Mouse (Mus musculus) urinary bladder, adult 18-20 months (tissue): ENCODE measurements around the gene Ugt1a6b.

Experiments
- DNase-seq, 2 experiments: peaks; one replicate each; pipeline ENCODE4 v3.0.0; 2022; ENCODE audit warnings: low spot score in 2 of 2, mixed read lengths in 2 of 2

Ugt1a6b gene

DNA sequence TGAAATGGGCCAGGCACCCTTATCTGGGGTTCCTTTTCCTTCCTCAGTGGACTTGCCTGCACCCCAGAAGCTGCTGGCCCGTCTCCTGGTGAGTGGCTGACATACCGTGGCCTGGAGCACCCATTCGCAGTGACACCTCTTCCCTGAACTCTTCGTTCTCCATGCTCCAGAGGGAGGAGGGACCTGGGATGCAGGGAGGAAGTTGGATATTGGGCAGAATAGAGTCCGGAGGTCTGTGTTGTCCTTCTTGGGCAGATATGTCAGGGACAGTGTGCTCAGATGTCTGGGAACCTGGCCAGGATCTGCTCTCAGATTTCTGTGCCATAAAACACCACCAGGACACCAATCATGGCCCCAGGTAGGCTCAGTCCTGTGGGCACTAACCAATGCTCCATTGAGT lies 137.0 kb downstream of the Ugt1a6b start:
- no peak for DNase-seq

DNA sequence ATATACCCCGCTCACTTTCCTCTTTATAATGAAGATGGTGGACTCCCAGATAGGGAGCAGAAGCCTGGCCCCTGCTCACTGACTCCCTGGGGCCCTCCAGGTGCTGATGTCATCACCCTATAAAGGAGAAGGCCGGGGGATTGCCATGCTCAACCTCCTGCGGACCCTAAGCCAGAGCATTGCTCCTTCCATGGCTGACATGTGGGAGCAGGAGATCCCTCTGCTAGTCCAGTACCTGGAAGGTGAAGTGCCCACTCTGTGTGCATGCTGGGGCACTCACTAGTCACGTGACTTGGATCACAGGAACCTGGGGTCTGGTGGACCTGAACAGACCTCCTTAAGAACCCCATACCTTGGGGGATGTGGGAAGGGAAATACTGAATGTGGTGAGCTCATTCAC lies 137.5 kb downstream of the Ugt1a6b start:
- DNase-seq, result no peak

DNA sequence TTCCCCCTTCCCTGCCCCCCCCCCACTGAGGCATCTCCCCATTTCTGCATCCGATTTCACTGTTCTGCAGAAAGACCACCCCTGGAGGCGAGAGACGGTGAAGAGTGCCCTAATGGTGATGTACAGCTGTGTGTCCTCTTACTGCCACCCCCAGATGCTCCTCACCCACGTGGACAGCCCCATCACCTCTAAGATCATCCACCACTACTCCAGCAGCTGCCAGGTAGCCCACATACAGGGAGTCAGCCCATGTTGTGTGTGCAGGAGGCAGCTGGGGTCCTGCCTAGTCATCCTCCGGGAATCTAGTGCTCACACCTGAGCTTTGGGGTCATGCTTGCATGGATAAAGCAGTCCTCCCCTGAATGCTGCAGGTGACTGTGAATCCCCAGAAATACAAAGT lies 140.8 kb downstream of the Ugt1a6b start:
- no peak for DNase-seq

DNA sequence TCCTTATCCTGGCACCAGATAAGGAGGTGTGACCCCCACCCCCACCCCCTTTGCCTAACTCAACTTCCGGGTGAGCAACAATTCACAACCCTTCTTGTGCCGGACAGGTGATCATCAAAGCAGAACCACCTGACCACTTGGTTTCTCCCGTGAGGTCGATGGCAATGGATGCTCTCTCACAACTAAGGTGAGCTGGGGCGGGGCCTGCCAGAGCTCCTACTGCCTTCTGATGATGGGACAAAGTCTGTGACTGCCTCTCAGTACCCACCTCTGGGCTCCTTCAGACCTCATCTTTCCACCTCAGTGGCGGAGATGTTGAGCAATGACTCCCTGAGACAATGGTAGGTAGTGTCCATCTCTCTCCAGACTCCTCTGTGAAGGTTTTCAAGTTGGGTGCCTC lies 142.8 kb downstream of the Ugt1a6b start:
- DNase-seq, result no peak

DNA sequence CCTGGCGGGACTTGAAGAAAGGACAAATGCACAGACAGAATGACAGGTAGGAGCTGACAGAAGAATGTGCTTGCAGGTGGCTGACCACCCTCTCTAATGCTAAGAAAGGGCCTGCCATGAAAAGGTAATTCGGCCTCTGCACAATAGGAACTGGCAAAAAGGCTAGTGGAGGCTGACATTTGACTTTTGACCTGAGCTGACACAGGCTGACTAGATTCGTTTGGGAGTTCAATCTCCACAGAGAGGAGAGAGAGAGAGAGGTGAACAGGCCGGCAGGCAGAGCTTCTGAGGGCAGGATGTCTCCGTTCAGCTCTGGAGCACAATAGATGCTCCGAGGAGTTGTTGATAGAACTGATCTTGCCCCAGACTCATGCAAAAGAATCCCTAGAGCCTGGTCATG lies 143.3 kb downstream of the Ugt1a6b start:
- DNase-seq, result no peak

DNA sequence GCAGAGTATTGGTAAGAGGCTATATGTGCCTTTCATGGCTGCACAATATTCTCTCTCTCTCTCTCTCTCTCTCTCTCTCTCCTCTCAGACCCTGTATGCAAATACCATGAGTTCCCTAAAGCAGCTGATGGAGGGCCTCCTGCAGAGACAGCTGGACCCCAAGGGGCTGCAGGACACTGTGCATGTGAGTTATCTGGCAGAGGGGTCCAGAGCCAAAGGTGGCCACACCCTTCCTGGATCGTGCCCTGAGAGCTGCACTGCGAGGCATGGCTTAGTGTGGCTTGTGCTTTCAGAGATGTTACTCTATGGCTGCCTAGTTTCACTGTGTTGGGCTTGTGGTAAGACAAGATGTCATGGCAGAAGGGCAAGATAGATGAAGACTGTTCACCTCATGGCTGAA lies 144.6 kb downstream of the Ugt1a6b start:
- DNase-seq, result no peak

DNA sequence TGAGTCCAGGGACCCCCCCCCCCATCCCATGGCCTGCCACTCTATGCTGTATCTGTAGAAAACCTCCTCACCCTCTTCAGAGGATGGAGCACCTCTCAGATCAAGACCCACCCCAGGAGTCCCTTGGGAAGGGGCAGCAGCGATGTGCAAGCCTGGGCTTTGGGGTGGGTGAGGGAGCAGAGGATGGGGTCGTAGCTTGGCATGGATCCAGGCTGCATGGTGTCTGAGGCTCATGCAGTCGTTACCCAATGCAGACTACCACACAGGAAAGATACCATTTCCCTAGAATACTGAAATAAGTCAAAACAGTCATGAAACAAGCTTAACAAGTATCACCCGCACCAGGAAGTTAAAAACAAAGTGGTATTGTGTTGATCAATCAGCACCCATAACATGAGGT lies 145.6 kb downstream of the Ugt1a6b start:
- DNase-seq, result no peak

DNA sequence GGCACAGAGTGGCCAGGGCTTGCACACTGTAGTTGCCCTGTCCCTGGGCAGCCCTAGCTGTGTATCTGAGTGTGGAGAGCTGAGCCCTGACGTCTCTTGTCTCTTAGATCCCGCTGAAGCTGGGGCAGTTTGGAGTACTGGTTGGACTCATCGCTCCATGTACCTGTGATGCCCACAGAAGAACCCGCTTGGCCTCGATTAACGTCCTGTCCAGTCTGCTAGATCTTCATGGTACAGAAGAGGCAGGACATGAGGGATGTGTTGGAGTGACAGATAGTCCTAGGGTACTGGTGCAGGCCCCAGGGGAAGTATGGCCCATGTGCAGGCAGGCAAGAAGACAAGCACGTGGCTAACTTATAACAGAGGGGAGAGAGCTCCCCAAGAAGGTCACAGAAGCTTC lies 146.5 kb downstream of the Ugt1a6b start:
- DNase-seq, result no peak

DNA sequence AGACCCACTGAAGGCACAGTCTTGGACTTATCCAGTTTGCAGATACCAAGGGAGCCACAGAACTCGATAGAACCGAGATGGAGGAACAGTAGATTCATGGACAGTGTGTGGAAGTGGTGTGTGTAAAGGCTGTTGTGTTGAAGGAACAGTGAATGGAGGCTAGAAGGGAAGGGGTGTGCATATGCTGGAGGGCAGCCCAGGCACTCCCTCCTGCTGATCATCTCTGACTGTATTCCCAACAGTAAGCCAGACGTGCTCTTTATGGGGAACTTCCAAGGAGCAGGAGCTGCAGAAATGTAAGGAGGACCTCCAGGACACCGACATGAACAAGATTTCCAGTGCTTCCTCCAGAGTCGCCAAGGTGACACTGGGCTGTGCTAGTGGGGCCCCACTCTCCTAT lies 147.0 kb downstream of the Ugt1a6b start:
- DNase-seq, result no peak

DNA sequence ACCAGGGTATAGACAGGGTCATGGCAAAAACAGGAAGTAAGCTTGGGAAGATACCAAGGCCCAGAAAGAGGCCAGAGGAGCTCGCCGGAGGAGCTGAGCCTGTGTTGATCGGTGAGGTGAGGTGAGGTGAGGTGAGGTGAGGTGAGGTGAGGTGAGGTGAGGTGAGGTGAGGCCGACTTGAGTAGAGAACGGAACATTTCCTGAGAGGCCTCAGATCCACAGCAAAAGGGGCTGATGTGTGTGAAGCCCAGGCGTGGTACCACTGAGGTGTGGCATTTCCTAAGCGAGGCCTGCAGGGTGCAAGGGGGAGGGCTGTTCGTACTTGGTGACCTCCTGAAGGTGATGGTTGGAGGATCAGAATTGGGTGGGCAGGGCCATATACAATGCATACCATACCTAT lies 150.1 kb downstream of the Ugt1a6b start:
- no peak for DNase-seq

DNA sequence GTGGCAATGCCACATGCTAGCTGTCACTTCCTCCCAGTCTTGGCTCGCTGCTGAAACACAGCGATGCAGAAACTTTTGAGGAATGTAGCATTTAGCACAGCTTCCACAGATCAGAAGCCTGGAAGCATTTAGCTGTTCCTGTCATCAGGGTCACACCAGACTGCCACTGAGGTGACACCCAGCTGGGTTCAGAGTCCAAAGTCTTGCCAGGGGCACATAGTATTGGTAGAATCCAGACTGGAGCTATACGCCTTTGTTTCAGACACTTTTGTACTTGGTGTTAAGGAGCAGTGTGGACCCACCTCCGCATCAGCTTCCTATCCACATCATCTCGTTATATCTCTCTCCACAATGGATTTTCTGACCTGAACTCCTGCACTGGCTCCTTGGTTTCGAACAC lies 150.5 kb downstream of the Ugt1a6b start:
- no peak for DNase-seq

DNA sequence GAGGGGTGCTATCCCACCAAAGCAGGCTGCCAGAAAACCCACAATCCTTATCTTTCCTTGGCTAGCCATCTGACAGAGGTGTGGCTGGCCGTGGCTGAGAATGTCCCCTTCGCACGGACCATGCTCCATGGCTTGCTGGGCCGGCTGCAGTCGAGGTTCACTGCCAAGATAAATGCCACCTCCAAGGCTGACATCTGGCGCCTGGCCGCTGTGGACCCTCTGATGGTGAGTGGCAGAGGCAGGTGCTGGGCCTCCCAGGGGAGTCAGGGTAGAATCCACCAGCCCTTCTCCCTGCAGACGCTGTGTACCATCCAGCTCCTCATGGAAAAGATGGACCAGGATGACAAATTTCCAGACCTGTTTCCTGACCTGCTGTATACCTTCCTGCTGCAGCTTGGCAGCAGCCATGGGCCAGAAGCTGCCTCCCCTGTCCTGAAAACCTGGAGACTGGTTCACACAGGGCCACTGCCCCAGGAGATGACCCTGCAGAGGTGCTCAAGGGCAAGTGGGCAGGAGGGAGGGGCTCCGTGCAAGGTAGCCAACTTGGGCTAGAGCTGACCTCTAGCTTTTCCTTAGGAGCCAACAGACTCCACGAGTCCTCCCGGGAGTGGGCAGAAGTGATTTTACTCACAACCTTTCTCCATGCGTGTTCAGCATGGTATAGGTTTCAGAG lies 151.9 kb downstream of the Ugt1a6b start:
- no peak for DNase-seq

DNA sequence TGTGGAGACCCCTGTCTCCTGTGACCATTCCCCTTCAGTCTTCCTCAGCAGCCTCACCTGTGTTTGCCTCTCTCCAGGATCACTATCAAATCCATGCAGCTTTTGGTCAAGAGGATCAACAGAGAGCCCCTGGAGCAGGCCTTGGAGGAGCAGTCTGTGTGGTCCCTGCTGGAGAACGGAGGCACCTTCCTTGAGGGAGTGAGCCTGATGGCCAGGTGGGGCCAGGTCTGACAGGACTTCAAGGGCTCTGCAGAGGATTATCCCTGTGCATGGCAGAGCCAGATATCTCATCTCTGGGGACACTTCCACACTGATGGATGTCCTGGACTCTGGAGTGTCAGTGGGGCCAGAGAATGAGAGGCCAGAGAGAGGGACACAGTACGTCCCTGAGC lies 152.4 kb downstream of the Ugt1a6b start:
- DNase-seq, result no peak

DNA sequence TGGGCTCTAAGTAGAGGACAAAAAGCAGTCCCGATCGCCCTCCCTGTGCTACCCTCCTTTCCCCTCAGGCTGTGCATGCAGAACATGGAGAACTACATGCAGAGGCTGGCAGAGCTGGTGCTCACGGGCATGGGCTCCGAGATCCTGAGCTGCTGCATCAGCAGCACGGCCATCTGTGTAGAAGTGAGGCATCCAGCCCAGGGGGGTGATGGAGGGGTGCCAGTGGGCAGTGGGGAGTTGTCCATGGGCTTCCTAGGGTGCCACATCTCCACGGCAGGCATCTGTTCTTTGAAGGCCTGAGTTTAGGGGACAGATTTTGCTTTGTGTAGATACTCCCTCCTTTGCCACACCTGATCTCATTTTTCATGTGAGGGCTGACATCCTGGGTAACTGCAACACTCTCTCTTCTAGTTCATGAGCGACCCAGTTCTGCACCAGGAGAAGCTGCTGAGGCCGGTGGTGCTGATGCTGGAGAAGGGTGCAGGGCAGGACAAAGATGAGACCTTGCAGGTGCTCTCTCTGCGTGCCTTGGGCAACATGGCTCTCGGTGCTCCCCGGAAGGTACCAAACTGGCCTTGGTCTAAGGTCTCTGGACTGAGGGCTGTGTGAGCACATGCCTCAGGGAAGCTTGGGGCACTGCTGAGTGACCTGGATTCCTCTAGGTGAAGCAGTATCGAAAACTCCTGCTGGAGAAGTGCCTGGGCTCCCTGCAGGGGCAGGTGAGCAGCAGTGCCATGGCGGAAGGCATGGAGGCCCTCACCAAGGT lies 153.1 kb downstream of the Ugt1a6b start:
- no peak for DNase-seq

DNA sequence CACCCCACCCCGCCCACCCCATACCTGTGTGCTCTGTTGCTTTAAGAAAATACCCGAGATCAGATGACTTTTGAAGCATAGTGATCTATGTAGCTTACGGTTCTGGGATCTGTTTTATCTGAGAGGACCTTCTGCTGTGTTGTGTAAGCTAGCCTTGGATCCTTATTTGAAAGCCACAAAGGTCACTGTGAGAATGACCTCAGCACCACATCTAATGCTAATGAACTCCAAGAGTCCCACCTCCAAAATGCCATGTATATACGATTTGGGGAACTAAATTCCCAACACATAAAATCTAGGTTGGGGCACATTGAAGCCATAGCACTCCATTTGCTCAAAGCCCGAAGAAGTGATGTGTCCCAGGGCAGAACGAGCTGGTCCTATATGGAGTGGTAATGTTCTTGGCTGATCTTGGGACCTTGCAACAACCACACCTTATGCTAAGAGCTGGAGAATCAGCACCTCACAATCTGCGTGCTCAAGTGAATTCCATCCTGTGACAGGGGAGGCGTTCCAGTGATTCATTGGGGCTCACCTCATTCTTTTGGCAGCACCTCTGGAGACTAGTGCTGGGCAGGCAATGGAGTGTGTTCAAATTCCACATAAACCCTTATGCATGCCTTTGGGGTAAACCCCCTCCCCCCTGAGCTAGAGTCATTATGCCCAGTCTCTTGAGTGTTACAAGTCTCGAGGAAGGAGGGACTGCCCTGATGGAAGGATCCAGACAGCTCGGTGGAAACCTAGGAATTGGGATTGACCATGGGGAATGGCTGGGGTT lies 154.0 kb downstream of the Ugt1a6b start:
- DNase-seq, result no peak

DNA sequence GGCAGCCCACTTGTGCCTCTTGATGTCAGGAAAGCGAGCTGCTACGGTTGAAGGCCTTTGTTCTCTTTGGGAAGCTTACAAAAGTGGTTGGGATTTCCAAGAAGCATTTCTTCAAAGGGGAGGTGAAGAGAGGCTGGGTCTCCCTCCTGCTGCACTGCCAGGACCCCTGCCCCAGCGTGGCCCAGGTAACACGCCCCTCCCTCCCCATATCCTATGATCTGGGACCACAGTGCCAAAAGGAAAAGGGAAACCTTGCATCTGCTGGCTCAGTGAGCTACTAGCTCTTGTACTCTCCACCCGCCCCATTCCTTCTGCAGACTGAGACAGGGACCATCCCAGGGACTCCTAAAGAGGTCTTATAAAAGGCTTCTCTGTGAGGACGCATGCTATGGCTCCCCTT lies 154.6 kb downstream of the Ugt1a6b start:
- DNase-seq, result no peak

DNA sequence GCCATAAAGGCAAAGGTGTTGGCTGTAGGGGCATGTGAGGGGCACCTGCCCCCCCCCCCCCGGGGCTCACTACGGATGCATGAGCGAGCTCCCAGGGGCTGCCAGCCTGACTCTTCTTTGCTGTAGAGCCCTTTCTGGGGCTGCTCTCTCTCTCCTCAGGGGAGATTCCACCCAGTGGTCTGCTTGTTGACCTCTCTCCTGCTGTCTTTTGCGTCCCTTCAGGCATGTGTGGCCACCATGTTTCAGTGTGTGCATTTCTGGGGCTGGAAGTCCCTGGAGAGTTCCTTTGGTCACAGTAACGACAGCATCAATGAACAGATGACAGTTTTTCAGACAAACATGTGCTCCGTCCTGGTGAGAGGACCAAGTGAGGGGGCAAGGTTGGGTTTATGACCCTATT lies 155.3 kb downstream of the Ugt1a6b start:
- DNase-seq, result no peak

DNA sequence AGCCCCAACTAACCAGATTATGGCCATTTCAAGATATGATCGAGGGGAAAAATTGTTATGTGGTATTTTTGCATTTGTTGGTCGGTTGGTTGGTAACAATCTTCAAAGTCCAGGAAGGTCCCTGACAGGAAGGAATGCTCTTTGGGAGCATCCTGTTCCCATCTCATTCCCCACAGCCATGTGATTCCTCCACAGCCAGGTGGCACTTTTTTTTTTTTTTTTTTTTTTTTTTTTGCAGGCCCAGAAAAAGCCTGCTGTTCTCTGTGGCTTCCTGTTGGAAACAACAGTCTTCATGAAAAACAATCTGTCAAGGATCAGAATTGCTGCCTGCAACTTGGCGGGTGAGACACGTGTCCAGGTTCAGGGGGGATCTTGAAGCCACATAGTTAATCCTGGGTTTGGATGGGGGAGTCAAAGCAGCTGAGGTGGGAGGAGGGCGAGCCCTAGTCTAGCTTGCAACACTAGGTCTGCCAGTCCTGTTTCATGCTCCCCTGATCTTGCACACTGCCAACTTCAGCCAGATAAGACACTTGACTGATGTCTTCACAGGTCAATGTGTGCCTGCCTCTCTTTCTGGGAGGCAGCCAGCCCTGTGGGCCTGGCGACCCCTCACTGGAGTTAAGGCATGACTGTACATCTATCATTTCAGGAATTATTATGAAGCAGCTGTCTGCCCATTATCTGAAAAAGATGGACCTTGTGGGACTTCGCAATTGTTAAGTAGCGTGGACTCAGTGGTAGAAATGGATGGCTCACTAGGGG lies 156.0 kb downstream of the Ugt1a6b start:
- DNase-seq, result peak; percentile 76 to 84

DNA sequence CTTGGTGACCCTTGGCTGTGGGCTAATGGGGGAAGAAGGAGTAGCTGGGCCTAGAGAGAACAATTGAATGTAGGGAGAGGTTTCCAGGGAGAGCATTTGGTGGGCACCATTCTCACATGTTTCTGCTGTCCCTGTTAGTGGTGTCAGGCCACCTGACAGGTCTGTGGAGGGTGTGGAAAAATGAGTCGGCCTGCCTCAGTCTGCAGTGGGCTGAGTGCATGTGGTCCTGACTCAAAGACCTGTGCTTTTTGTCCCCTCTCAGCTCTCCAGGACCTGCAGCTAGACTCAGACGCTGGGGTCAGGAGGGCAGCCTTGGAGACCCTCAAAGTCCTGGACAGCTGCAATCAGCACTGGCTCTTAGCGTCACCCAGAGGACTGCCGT lies 156.6 kb downstream of the Ugt1a6b start:
- no peak for DNase-seq

DNA sequence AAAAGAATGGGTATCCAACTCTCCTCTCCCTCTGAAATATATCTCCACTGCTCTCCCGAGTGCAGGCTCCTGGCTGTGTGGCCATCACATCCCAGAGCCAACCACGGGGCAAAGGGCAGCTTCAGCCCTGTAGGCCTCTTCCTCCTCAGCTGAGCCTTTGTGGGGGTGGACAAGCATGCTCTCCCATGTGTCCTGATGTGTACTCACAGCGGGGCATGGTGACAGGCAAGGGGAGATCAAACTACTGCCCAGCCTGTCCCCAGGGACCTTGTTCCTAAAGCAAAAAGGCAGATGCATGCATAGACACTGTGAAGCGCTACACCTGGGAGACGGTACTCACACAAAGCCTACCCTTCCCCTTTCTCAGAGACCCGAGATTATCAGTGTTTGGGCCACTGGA lies 157.1 kb downstream of the Ugt1a6b start:
- DNase-seq, result peak in 1 of 2 experiments; percentile 50

DNA sequence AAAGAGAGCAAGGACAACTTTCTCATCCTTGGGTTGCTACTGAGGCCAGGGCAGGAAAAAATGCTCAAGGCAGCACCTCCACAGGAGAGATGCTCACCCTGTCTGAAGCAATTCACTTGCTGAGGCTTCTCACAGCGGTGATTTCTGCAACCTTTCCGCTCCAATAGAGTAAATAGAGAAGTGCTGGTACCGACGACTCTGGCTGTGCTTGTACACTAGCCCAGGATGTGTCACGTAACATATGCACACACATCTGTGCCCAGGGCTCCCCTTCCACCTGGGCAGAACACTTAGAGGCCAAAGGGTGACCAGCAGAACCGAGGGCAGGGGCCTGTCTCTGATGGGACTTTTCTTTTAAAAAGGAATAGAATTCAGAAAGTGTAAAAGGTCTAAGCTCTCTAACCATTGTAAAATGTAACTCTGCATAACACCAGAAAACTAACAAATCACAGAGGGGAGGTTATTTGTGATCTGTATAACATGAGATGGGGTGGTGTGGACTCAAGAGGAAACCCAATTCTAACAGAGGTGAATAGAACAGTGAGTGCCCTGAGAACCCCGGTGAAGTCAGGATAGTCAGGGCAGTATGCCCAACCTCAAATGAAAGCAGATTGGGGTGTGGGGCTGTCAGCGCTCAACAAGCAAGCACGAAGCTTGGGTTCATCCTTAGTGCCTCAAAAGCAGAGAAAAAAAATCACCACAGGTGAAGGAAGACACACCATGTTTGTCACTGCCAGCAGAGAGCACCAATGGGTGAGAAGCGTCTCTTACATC lies 157.7 kb downstream of the Ugt1a6b start:
- no peak for DNase-seq
